ENCODE assay signal across 11 mouse cellular contexts in the genomic region with DNA sequence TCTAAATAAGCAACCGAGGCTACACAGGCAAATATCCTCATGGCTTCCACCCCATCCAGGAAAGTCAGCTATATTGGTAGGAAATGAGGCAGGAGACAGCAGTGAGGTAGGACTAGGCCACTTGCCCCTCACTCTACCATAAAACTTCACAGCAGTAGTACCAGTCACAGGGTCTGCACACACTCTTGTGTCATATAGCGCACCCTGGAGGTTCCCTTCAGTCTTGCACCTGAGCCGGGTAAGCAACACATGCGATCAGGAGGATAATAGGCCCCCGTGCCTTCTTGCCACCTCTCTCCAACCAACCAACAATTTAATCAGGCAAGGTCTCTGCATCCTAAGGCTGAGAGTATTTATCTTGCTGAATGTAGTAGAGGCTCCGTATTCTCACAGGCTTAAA.
DNase-seq lines count a peak whose midpoint lies in the region; ATAC-seq and TF ChIP-seq lines count a peak whose summit lies in the region.
"Had no signal": no experiment of that assay in that cellular context is flagged by ENCODE, and none has a peak within 500 bp of the region (broad histone marks: within the 10 kb centered on the region; RNA-seq: fewer than 3 reads in every experiment).

No protein-coding gene starts in this region.

- DNase-seq in embryo, embryonic 10 days (ENCODE audit: low spot score): peak; percentile 34
- no peak for DNase-seq in embryo, embryonic 10.5 days (ENCODE audit: low spot score)
- no peak for DNase-seq in left cerebral cortex, adult 2 months (ENCODE audit: extremely low spot score in 1 of 2, low spot score in 2 of 2)
- DNase-seq in left cerebral cortex, postnatal 10 days (ENCODE audit: extremely low spot score in 1 of 2, low spot score in 2 of 2): no peak
- peak; percentile 40 for DNase-seq in CH12.LX (ENCODE audit: extremely low read depth)
- no peak for DNase-seq in liver, embryonic 14.5 days (ENCODE audit: low read depth in 3 of 3, low spot score in 3 of 3)
- DNase-seq in ovary, postnatal 10 days (ENCODE audit: low spot score): no peak
- DNase-seq in neural tube, embryonic 10.5 days (ENCODE audit: extremely low spot score, low spot score): no peak

- no peak for ATAC-seq in liver, embryonic 14.5 days (ENCODE audit: insufficient read depth)

- H3K79me2 ChIP-seq in CH12.LX (replicated peaks; ENCODE audit: control insufficient read depth, extremely low read depth, insufficient read depth, poor library complexity, severe bottlenecking): no peaks in the 10 kb centered on the region

- peaks cover under 1 to 7% of the 10 kb centered on the region in 2 experiments; a peak in 2 of 4 replicates for H3K4me1 ChIP-seq in CH12.LX (ENCODE audit: control insufficient read depth in 1 of 2, insufficient read depth in 2 of 2)
- H3K4me1 ChIP-seq in liver, embryonic 14.5 days (replicated peaks; ENCODE audit: control insufficient read depth in 2 of 2, insufficient read depth in 2 of 2, low read length in 1 of 2): no peaks in the 10 kb centered on the region
- H3K4me1 ChIP-seq: limb, embryonic 10.5 days; neural tube, embryonic 15.5 days had no signal

- no peak overlapping the region for H3K27ac ChIP-seq in left cerebral cortex, adult 2 months
- no peak overlapping the region for H3K27ac ChIP-seq in CH12.LX (ENCODE audit: insufficient read depth, low read depth)
- H3K27ac ChIP-seq in liver, embryonic 14.5 days: no peak overlapping the region
- H3K27ac ChIP-seq: limb, embryonic 10.5 days; midbrain, embryonic 10.5 days; neural tube, embryonic 15.5 days had no signal

- H3K9ac ChIP-seq in CH12.LX (ENCODE audit: insufficient read depth, low read depth): no peak overlapping the region
- no peak overlapping the region for H3K9ac ChIP-seq in liver, embryonic 14.5 days (replicated peaks)
- H3K9ac ChIP-seq: neural tube, embryonic 15.5 days had no signal

- TF ChIP-seq POLR2A in CH12.LX (IDR thresholded peaks at IDR 0.05; ENCODE audit: low read depth, low read length): no peak

- dilution Hi-C loops in CH12.LX (cut with MboI; ENCODE audit: extremely low pct_ligation_motif_present, extremely low pct_unique_long_range_greater_than_20kb, low sequenced_read_pairs): no loop called here

- no peaks in the 10 kb centered on the region for H3K36me3 ChIP-seq in CH12.LX (replicated peaks in 1 of 2; ENCODE audit: control insufficient read depth in 1 of 2, insufficient read depth in 1 of 2, low read length in 1 of 2)
- no peaks in the 10 kb centered on the region for H3K36me3 ChIP-seq in liver, embryonic 14.5 days (replicated peaks; ENCODE audit: control insufficient read depth, insufficient read depth, low read depth)

- TF ChIP-seq EP300 in CH12.LX (IDR thresholded peaks at IDR 0.05; ENCODE audit: low read length): no peak
- TF ChIP-seq EP300 in liver, embryonic 14.5 days (IDR thresholded peaks at IDR 0.05; ENCODE audit: low read depth): no peak

- in situ Hi-C loops in CH12.LX (cut with MboI; ENCODE audit: low pct_ligation_motif_present, low pct_unique_long_range_greater_than_20kb, low sequenced_read_pairs): no loop called here

- H3K4me2 ChIP-seq in CH12.LX (ENCODE audit: insufficient read depth, low read depth, poor library complexity, severe bottlenecking): no peak overlapping the region
- no peak overlapping the region for H3K4me2 ChIP-seq in liver, embryonic 14.5 days (ENCODE audit: low read depth)
- H3K4me2 ChIP-seq: neural tube, embryonic 15.5 days had no signal

- WGBS in liver, embryonic 14.5 days (ENCODE audit: insufficient replicate concordance): 69% methylated on average over 6 of the region's 6 CpGs

- H3K27me3 ChIP-seq in CH12.LX (replicated peaks): peaks cover 79% of the 10 kb centered on the region
- no peaks in the 10 kb centered on the region for H3K27me3 ChIP-seq in liver, embryonic 14.5 days (ENCODE audit: control insufficient read depth, insufficient read depth, low read length)
- H3K27me3 ChIP-seq: neural tube, embryonic 15.5 days had no signal

- peak; percentile 37 for TF ChIP-seq RAD21 in CH12.LX (IDR thresholded peaks at IDR 0.05; ENCODE audit: low read depth, low read length)

- TF ChIP-seq CTCF in left cerebral cortex, adult 2 months (IDR thresholded peaks at IDR 0.05): peak; percentile 35
- TF ChIP-seq CTCF in CH12.LX (conservative IDR thresholded peaks at IDR 0.05 in 1 of 2, IDR thresholded peaks at IDR 0.05 in 1 of 2; ENCODE audit: low read depth in 2 of 2, low read length in 2 of 2): peak; percentile 55 to 70; a peak in 3 of 4 replicates
- TF ChIP-seq CTCF in liver, embryonic 14.5 days (IDR thresholded peaks at IDR 0.05; ENCODE audit: low read depth): peak; percentile 48

- H3K4me3 ChIP-seq in left cerebral cortex, adult 2 months: no peak overlapping the region
- no peak overlapping the region for H3K4me3 ChIP-seq in CH12.LX (replicated peaks in 1 of 3; ENCODE audit: low read depth in 2 of 3, low read length in 2 of 3, poor library complexity in 1 of 3)
- H3K4me3 ChIP-seq in liver, embryonic 14.5 days (ENCODE audit: insufficient read depth in 1 of 2, low read depth in 2 of 2, low read length in 2 of 2): no peak overlapping the region
- H3K4me3 ChIP-seq: limb, embryonic 10.5 days; midbrain, embryonic 10.5 days; neural tube, embryonic 15.5 days had no signal

- intact Hi-C loops in left cerebral cortex, adult 2 months (cut with DNase I): loop anchor here (5.0 kb wide), 1 partner anchor 167 kb away; no protein-coding TSS in a partner anchor
- intact Hi-C loops in left cerebral cortex, postnatal 10 days (cut with DNase I): loop anchor here (10.0 kb wide), 1 partner anchor 170 kb away; no protein-coding TSS in a partner anchor

- H3K9me3 ChIP-seq in CH12.LX (replicated peaks; ENCODE audit: low read length): no peaks in the 10 kb centered on the region
- no peaks in the 10 kb centered on the region for H3K9me3 ChIP-seq in liver, embryonic 14.5 days (ENCODE audit: control insufficient read depth, low read length)
- H3K9me3 ChIP-seq: limb, embryonic 10.5 days; midbrain, embryonic 10.5 days; neural tube, embryonic 15.5 days had no signal

TF ChIP-seq in CH12.LX, 34 proteins besides CTCF, POLR2A, EP300 and RAD21:
- TF ChIP-seq GABPA (IDR thresholded peaks at IDR 0.05; ENCODE audit: insufficient replicate concordance, low read depth, low read length) (no peak), NELFE (IDR thresholded peaks at IDR 0.05; ENCODE audit: low read depth, low read length) (no peak), MEF2A (IDR thresholded peaks at IDR 0.05; ENCODE audit: borderline replicate concordance, low read depth, low read length) (no peak), ZMIZ1 (IDR thresholded peaks at IDR 0.05; ENCODE audit: low read depth, low read length) (no peak), HCFC1 (IDR thresholded peaks at IDR 0.05; ENCODE audit: low read depth, low read length) (no peak), SMC3 (IDR thresholded peaks at IDR 0.05; ENCODE audit: low read depth, low read length) (peak; percentile 60), MAX (IDR thresholded peaks at IDR 0.05; ENCODE audit: low read length) (no peak), CHD2 (IDR thresholded peaks at IDR 0.05; ENCODE audit: low read length) (no peak), KAT2A (IDR thresholded peaks at IDR 0.05; ENCODE audit: insufficient replicate concordance, low read length) (no peak)

Comparison
In these comparisons a context has a peak if more than half of its experiments do, and no peak if none do; other contexts are left out.
1. DNase-seq: peak in embryo, embryonic 10 days (single experiment) and CH12.LX (single experiment); none in embryo, embryonic 10.5 days (single experiment), left cerebral cortex, adult 2 months (0 of 2), left cerebral cortex, postnatal 10 days (0 of 2), liver, embryonic 14.5 days (0 of 3), ovary, postnatal 10 days (single experiment) and neural tube, embryonic 10.5 days (single experiment).
2. Peak in every context shown above with its lines, with median percentiles within 50 percentile points of each other: CTCF ChIP-seq.